Mouse (Mus musculus) stomach, embryonic 15.5 days (tissue): ENCODE data around the gene D17H6S53E. TPM values are rescaled to one million over a fixed set of nuclear protein-coding genes. Genes with fewer than 3 reads are reported as not detected.
"Not testable (repeated sequence)": the region's sequence is repeated elsewhere in the genome, so short reads cannot be mapped to it uniquely, and the experiment has no call there.

ENCODE experiments used
- ATAC-seq: fragments of 200-750 bp; cut with Nextera tagmentation; 2 replicates; pipeline ENCODE4 v1.8.0; 2017; ENCODE audit warnings: low read depth, moderate number of reproducible peaks, moderate TSS enrichment; ENCODE audit not compliant: insufficient read depth, low FRiP score
- H3K27ac ChIP-seq: fragments of 300-500 bp; sonication (generic); 2 replicates; pipeline ENCODE4 v1.5.1; 2015; ENCODE audit warnings: mild to moderate bottlenecking, inconsistent platforms
- H3K27me3 ChIP-seq: fragments of 300-500 bp; sonication (generic); replicated peaks from 2 replicates; pipeline ENCODE4 v1.6.1; 2015; ENCODE audit warnings: inconsistent platforms
- H3K36me3 ChIP-seq: fragments of 300-500 bp; sonication (generic); 2 replicates; pipeline ENCODE4 v1.6.1; 2015; ENCODE audit warnings: inconsistent platforms
- H3K4me1 ChIP-seq: fragments of 300-500 bp; sonication (generic); 2 replicates; pipeline ENCODE4 v1.6.1; 2015; ENCODE audit warnings: inconsistent platforms
- H3K4me2 ChIP-seq: fragments of 300-500 bp; sonication (generic); 2 replicates; pipeline ENCODE4 v1.6.1; 2015; ENCODE audit warnings: mild to moderate bottlenecking, inconsistent platforms
- H3K4me3 ChIP-seq: fragments of 300-500 bp; sonication (generic); replicated peaks from 2 replicates; pipeline ENCODE4 v1.5.1; 2015; ENCODE audit warnings: inconsistent platforms
- H3K9ac ChIP-seq: fragments of 300-500 bp; sonication (generic); 2 replicates; pipeline ENCODE4 v1.6.1; 2015; ENCODE audit warnings: inconsistent platforms
- H3K9me3 ChIP-seq: fragments of 300-500 bp; sonication (generic); 2 replicates; pipeline ENCODE4 v1.6.1; 2016; ENCODE audit warnings: inconsistent platforms
- WGBS: fragments of 180-500 bp; shearing (Covaris S2); methylation state at CpG from one replicate; pipeline ENCODE4 v1.1.7; 2015; 5-methylcytosine and 5-hydroxymethylcytosine counted together
- polyA plus RNA-seq: library from polyadenylated mRNA; unstranded; fragments of >200 nt; fragmentation: Nextera tagmentation; extraction: Ambion mirVana; gene quantifications from 2 replicates; pipeline ENCODE4 v1.2.1, GENCODE M21; 2015

D17H6S53E gene
- polyA plus RNA-seq, 1 experiment from 2014 or later, result 12.2 TPM

DNA sequence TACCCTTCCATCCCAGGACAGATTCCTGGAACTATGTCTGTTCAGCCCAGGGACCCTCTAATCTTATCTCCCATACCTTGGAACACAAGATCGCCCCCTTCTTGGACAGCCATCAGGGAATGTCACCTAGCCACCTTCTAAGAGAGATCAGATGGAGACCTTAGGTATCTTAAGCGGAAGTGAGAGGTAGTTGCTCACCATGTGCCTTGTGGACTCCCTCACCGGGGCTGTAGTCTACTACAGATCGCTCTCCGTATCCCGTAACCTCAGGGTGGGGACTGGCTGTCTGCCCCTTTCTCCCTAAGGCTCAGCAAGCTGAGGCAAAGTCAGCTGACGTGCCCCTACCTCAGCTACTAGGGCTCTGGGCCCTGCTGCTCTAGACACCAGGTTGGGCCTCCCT lies 22.1 kb upstream of the D17H6S53E start:
- no peaks in the 10 kb centered on the region for H3K9me3 ChIP-seq
- H3K36me3 ChIP-seq, result peaks cover 34% of the 10 kb centered on the region
- H3K9ac ChIP-seq, result no peak overlapping the region
- H3K27ac ChIP-seq, result no peak overlapping the region
- no peak for ATAC-seq
- no peak overlapping the region for H3K4me2 ChIP-seq
- H3K4me3 ChIP-seq, result no peak overlapping the region
- H3K4me1 ChIP-seq, result peaks cover 3% of the 10 kb centered on the region; the same call in 1 of the 2 replicates
- 91% methylated on average over 7 of the region's 7 CpGs for WGBS
- no peaks in the 10 kb centered on the region for H3K27me3 ChIP-seq

DNA sequence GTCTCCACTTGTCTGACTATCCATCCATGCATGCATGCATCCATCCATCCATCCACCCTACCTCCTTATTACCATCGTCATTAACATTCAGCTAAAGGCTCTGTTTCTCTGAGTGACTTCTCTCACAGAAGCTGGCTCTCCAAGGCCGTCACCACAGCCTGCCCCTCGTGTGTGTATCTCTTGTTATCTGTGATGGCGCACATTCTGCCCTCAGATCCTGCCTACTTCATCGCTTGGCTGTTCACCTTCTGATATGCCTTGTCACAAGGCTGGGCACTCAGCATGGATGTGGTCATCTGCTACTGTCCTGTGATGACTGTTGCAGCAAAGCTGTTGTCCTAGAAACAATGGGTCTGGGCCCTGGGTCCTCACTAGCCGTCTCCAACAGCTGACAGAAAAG lies 21.4 kb upstream of the D17H6S53E start:
- Histone ChIP-seq H3K4me2 (no peak overlapping the region), H3K9ac (no peak overlapping the region), H3K4me3 (no peak overlapping the region), H3K9me3 (no peaks in the 10 kb centered on the region), H3K36me3 (peaks cover 29% of the 10 kb centered on the region), H3K27me3 (no peaks in the 10 kb centered on the region), H3K27ac (no peak overlapping the region), H3K4me1 (peaks cover 3% of the 10 kb centered on the region; the same call in 1 of the 2 replicates)
- 67% methylated on average over 6 of the region's 6 CpGs for WGBS
- ATAC-seq, result peak; percentile 72; the same call in 1 of the 2 replicates

GRCm38 (mm10) chr17:35105740-35106389 lies 20.3 kb upstream of the D17H6S53E start:
- Histone ChIP-seq H3K9ac (no peak overlapping the region), H3K4me2 (0 out of 2 replicates have a peak overlapping the region, but pooled peaks have one; percentile 21), H3K27ac (no peak overlapping the region), H3K27me3 (no peaks in the 10 kb centered on the region), H3K4me3 (no peak overlapping the region), H3K36me3 (peaks cover 19% of the 10 kb centered on the region), H3K9me3 (no peaks in the 10 kb centered on the region), H3K4me1 (peaks cover 3% of the 10 kb centered on the region; the same call in 1 of the 2 replicates)
- WGBS, result 26% methylated on average over 13 of the region's 13 CpGs
- ATAC-seq, result no peak

DNA sequence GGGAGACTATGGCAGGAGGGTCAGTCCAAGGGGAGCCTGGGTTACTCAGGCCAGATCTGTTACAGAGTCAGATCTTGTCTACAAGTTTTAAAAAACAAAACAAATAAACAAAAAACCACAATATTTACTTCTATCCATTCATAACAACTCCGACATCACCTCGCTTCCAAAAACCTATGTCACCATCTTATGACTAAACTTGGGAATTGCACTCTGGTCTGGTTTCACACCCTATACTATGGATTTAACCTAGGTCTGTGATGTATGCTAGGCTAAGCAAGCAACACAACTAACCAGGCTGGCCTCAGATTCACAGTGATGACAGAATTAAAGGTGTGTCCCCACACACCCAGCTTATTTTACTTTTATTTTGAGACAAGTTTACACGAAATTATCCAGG lies 19.7 kb upstream of the D17H6S53E start:
- no peak overlapping the region for H3K4me2 ChIP-seq
- 64% methylated on average over 3 of the region's 3 CpGs for WGBS
- H3K27me3 ChIP-seq, result no peaks in the 10 kb centered on the region
- no peak overlapping the region for H3K27ac ChIP-seq
- H3K36me3 ChIP-seq, result peaks cover 13% of the 10 kb centered on the region
- no peaks in the 10 kb centered on the region for H3K9me3 ChIP-seq
- H3K4me1 ChIP-seq, result peaks cover 3% of the 10 kb centered on the region; the same call in 1 of the 2 replicates
- ATAC-seq, result no peak
- no peak overlapping the region for H3K4me3 ChIP-seq
- H3K9ac ChIP-seq, result no peak overlapping the region

DNA sequence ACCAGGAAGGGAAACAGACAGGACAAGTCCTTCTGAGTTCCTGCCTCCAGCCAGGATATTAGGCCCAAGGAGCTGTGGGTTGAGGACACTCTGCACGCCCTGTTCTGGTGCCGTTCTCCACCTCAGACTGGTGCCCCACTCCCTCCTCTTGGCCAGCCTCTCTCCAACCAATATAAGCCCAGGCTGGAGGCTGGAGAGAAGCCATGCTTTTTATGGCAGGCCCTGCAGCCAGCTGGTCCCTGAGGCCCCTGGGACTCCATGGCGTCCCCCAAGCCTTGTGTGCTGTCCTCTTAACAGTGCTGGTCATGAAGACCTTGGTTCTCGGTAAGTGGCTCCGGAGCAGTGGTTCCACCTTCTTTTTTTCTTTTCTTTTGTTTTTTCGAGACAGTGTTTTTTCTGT lies 18.1 kb upstream of the D17H6S53E start, which contains the start of gene Ly6g5c:
TSS of gene Ly6g5c (plus strand) at position 183 of the 400 bp plus-strand sequence.
- H3K4me2 ChIP-seq, result no peak within 1 kb of the TSS
- no peaks in the 10 kb centered on the region for H3K27me3 ChIP-seq
- no peak within 1 kb of the TSS for H3K27ac ChIP-seq
- no peaks in the 10 kb centered on the region for H3K9me3 ChIP-seq
- WGBS, result 75% methylated on average over 6 of the region's 6 CpGs
- no peak within 1 kb of the TSS for H3K9ac ChIP-seq
- H3K36me3 ChIP-seq, result 0 out of 2 replicates have a peak, but pooled peaks cover 2% of the 10 kb centered on the region
- peaks cover 3% of the 10 kb centered on the region; the same call in 1 of the 2 replicates for H3K4me1 ChIP-seq
- ATAC-seq, result no peak
- no peak within 1 kb of the TSS for H3K4me3 ChIP-seq

DNA sequence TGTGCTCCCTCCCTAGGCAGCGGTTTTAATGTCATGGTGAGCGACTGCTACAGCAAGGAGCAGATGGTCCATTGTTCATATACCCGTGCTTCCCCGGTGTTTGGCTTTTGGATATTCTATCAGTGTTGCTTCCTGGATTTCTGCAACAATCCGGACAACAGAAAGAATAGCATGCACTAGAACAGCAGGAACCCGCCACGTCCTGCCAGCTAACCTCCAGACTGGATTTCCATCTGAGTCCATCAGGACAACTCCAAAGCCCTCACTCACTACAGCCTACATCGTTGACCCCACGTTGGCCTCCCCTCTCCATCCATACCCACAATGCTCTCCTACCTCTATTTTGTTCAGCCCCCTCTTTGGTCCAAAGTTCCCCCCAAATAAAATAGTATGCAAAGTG lies 14.4 kb upstream of the D17H6S53E start:
- Histone ChIP-seq H3K4me2 (no peak overlapping the region), H3K36me3 (peaks cover 7% of the 10 kb centered on the region; the same call in 1 of the 2 replicates), H3K27me3 (no peaks in the 10 kb centered on the region), H3K4me1 (no peaks in the 10 kb centered on the region), H3K27ac (no peak overlapping the region), H3K4me3 (no peak overlapping the region), H3K9me3 (no peaks in the 10 kb centered on the region), H3K9ac (no peak overlapping the region)
- no peak for ATAC-seq
- WGBS, result 72% methylated on average over 9 of the region's 9 CpGs

DNA sequence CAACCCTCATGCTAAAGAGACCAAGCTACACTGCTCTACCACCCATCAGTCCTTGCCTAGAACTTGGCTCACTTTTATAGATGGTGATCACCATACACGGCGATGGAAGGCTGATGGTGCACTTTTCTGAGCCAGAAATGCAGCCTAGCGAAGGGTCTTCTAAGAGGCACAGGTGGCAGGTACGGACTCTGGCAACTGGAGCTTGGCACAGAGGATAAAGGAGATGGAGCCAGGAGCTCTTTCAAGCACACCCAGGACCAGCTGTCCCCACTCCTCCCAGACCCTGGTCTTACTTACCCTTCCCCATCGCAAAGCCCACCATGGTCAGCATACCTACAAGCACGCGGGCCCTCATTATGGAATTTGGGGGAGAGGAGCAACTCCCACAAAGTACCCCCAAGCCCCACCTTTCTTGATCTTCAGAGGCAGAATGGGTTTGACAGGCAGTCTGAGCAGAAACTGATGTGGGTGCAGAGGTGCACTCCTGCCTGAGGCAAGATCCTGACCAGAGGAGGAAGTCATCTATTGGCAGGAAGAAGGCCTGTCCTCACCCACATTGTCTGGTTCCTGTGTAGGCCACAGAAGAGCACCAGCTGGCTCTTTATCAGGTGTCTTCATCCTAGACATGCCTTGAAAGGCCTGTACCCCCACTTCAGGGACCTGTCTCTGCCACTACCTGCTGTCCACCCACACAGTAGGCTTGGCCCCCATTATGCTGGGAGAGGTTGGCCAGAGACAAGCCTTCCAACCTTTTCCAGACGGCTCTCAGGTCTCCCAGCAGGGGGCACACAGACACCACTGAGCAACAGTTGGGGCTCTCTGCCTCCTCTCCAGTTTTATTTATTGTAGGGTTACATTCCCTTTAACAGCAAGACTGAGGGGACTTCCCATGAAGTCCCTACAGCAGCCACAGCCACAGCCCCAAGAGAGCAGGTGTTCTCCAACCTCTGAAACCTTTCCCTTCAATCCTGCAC lies 10.8 kb upstream of the D17H6S53E start, which contains the start of gene Ly6g5b:
TSS of gene Ly6g5b (minus strand) at position 383 of the 974 bp plus-strand sequence.
- H3K36me3 ChIP-seq, result peaks cover 26% of the 10 kb centered on the region
- no peak within 1 kb of the TSS for H3K4me2 ChIP-seq
- ATAC-seq, result no peak
- no peak within 1 kb of the TSS for H3K4me3 ChIP-seq
- H3K9me3 ChIP-seq, result no peaks in the 10 kb centered on the region
- H3K27me3 ChIP-seq, result no peaks in the 10 kb centered on the region
- H3K27ac ChIP-seq, result no peak within 1 kb of the TSS
- WGBS, result 83% methylated on average over 8 of the region's 8 CpGs
- no peak within 1 kb of the TSS for H3K9ac ChIP-seq
- peaks cover 8% of the 10 kb centered on the region for H3K4me1 ChIP-seq

- H3K27me3 ChIP-seq, result no peaks in the 10 kb centered on the region
- peak; percentile 0; the same call in 1 of the 2 replicates for ATAC-seq
- peak overlapping the region; percentile 88 for H3K9ac ChIP-seq
- no peaks in the 10 kb centered on the region for H3K9me3 ChIP-seq
- peaks cover 22% of the 10 kb centered on the region for H3K36me3 ChIP-seq
- under 1% methylated on average over 33 of the region's 33 CpGs for WGBS
- H3K4me2 ChIP-seq, result peak overlapping the region; percentile 87
- peaks cover 24% of the 10 kb centered on the region for H3K4me1 ChIP-seq
- peak overlapping the region; percentile 80 for H3K27ac ChIP-seq
- peak overlapping the region; percentile 82 for H3K4me3 ChIP-seq
Observed at GRCm38 (mm10) chr17:35120745-35121142, 5.4 kb upstream of the D17H6S53E start.

- Histone ChIP-seq H3K36me3 (peaks cover 19% of the 10 kb centered on the region), H3K4me1 (peaks cover 24% of the 10 kb centered on the region), H3K4me2 (peak within 1 kb of the TSS; percentile 91), H3K9me3 (no peaks in the 10 kb centered on the region), H3K4me3 (peak within 1 kb of the TSS; percentile 82), H3K9ac (peak within 1 kb of the TSS; percentile 88), H3K27ac (peak within 1 kb of the TSS; percentile 91), H3K27me3 (no peaks in the 10 kb centered on the region)
- under 1% methylated on average over 50 of the region's 50 CpGs for WGBS
- ATAC-seq, result peak; percentile 96
Observed at GRCm38 (mm10) chr17:35121143-35121799, 4.9 kb upstream of the D17H6S53E start, which contains the start of gene Gpank1. Gene Gpank1, plus strand, starts transcription at chr17:35121455.

DNA sequence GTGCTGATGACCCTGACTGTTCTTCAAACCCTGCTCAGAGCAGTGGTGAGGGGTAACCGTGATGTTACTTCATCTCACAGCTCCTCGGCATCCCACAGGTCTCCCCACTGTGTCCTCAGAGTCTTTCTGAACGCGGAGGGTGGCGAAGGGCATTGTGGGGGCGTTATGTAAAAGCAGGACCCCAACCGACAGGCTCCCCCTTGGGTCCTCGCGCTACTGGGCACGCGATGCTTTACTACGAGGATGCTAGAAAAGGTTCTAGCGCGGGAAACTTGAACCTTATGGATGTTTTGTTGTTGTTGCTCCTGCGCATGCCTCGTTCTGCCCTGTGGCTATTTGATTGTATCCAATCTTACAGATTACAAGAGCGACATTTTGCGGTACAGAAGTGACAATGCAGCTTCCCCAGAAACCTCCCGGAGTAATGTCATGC lies 4.3 kb upstream of the D17H6S53E start, which contains the start of gene Csnk2b:
TSS of gene Csnk2b (minus strand) at position 183 of the 433 bp plus-strand sequence.
- peaks cover 19% of the 10 kb centered on the region for H3K36me3 ChIP-seq
- no peak for ATAC-seq
- peak within 1 kb of the TSS; percentile 82 for H3K4me3 ChIP-seq
- no peaks in the 10 kb centered on the region for H3K27me3 ChIP-seq
- WGBS, result under 1% methylated on average over 19 of the region's 19 CpGs
- H3K4me2 ChIP-seq, result peak within 1 kb of the TSS; percentile 91
- peak within 1 kb of the TSS; percentile 88 for H3K9ac ChIP-seq
- H3K4me1 ChIP-seq, result peaks cover 28% of the 10 kb centered on the region
- peak within 1 kb of the TSS; percentile 91 for H3K27ac ChIP-seq
- no peaks in the 10 kb centered on the region for H3K9me3 ChIP-seq

GRCm38 (mm10) chr17:35123287-35123686 lies 2.9 kb upstream of the D17H6S53E start:
- WGBS, result 90% methylated on average over 9 of the region's 9 CpGs
- not testable (repeated sequence) for H3K9me3 ChIP-seq, H3K9ac ChIP-seq, H3K4me2 ChIP-seq, H3K27ac ChIP-seq, H3K4me3 ChIP-seq, ATAC-seq, H3K27me3 ChIP-seq, H3K36me3 ChIP-seq
- H3K4me1 ChIP-seq, result peaks cover 38% of the 10 kb centered on the region
